Comparison of ENCODE assay signal across 9 mouse cellular contexts in the genomic region with DNA sequence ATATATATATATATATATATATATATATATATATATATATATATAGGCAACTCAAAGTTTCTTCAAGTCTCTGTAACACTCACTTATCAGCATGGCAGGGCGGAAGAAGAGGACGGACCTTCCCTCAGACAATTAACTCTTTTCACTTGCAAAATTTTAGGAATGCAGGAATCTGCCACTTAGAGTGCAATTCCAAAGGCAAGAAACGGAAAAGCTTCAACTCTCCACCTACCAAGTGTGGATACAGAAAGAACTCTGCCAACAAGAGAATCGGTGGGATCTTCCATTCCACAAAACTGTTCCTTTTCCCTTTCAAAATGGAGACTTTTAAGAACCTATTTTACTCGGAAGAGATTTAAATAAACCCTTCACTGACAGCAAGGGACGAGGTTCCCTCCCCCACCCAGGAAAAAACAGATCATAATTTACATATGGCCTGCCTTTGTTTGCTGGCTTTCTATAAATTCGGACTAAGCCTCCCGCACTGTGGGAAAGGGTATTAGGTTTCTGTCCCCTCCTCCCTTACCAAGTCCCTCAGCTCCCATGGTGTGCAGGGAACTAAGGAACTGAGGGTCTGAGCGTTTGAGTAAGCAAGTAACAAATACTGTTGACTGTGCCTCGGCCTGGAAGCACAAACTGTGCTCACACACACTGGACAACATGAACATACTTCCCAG. TPM values are rescaled to one million over a fixed set of nuclear protein-coding genes. Genes with fewer than 3 reads are reported as not detected.
DNase-seq lines count a peak whose midpoint lies in the region; ATAC-seq and TF ChIP-seq lines count a peak whose summit lies in the region.
"Had no signal": no experiment of that assay in that cellular context is flagged by ENCODE, and none has a peak within 500 bp of the region (broad histone marks: within the 10 kb centered on the region; RNA-seq: fewer than 3 reads in every experiment).

No protein-coding gene starts in this region.

- ATAC-seq in kidney, postnatal 0 days (replicated peaks; ENCODE audit: low FRiP score, low read depth) = no peak
- no peak for ATAC-seq in forebrain, embryonic 11.5 days (replicated peaks; ENCODE audit: low FRiP score)
- ATAC-seq in limb, embryonic 15.5 days (ENCODE audit: insufficient number of reproducible peaks, low FRiP score, low TSS enrichment, low read depth) = no peak

- H3K27ac ChIP-seq in kidney, postnatal 0 days = no peak overlapping the region
- H3K27ac ChIP-seq in forebrain, embryonic 11.5 days (ENCODE audit: low read depth, low read length) = peak overlapping the region; percentile 20; the same call in 1 of the 2 replicates
- H3K27ac ChIP-seq in limb, embryonic 15.5 days = peak overlapping the region; percentile 59
- H3K27ac ChIP-seq: liver, embryonic 15.5 days had no signal

- peaks cover 12% of the 10 kb centered on the region for H3K36me3 ChIP-seq in kidney, postnatal 0 days (ENCODE audit: insufficient read depth, low read length)
- H3K36me3 ChIP-seq in forebrain, embryonic 11.5 days (ENCODE audit: control insufficient read depth, insufficient read depth, low read length) = peaks cover 2% of the 10 kb centered on the region; the same call in 1 of the 2 replicates
- peaks cover 20% of the 10 kb centered on the region for H3K36me3 ChIP-seq in limb, embryonic 15.5 days

- H3K4me3 ChIP-seq in kidney, postnatal 0 days (replicated peaks; ENCODE audit: low read depth, low read length) = no peak overlapping the region
- no peak overlapping the region for H3K4me3 ChIP-seq in forebrain, embryonic 11.5 days (ENCODE audit: low read depth, low read length)
- H3K4me3 ChIP-seq in limb, embryonic 15.5 days = no peak overlapping the region
- H3K4me3 ChIP-seq: liver, embryonic 15.5 days had no signal

- TF ChIP-seq CTCF in kidney, postnatal 0 days (IDR thresholded peaks at IDR 0.05; ENCODE audit: low read depth) = no peak
- no peak for TF ChIP-seq CTCF in brain, embryonic 14.5 days (IDR thresholded peaks at IDR 0.05; ENCODE audit: borderline replicate concordance, extremely low read depth, insufficient read depth, insufficient read length)

- TF ChIP-seq POLR2A in brain, embryonic 14.5 days (IDR thresholded peaks at IDR 0.05; ENCODE audit: borderline replicate concordance, extremely low read depth, insufficient read depth, insufficient read length, poor library complexity, severe bottlenecking) = no peak

- 0 out of 2 replicates have a peak, but pooled peaks cover 10% of the 10 kb centered on the region for H3K4me1 ChIP-seq in kidney, postnatal 0 days (replicated peaks; ENCODE audit: insufficient read depth, low read length)
- H3K4me1 ChIP-seq in forebrain, embryonic 11.5 days (replicated peaks; ENCODE audit: control insufficient read depth, insufficient read depth, low read length) = peaks cover 11% of the 10 kb centered on the region; the same call in 1 of the 2 replicates
- H3K4me1 ChIP-seq in limb, embryonic 15.5 days = peaks cover 19% of the 10 kb centered on the region

- peak; percentile 58 for DNase-seq in kidney, postnatal 0 days (ENCODE audit: low spot score)
- no peak for DNase-seq in kidney, postnatal 4 days
- DNase-seq in brain, embryonic 14.5 days (ENCODE audit: low read depth) = peak; percentile 56
- DNase-seq in forebrain, embryonic 11.5 days (ENCODE audit: low spot score) = no peak
- DNase-seq in left cerebral cortex, postnatal 25 days (ENCODE audit: low spot score in 2 of 2) = no peak
- no peak for DNase-seq in spleen, postnatal 10 days (ENCODE audit: low spot score in 2 of 2)
- DNase-seq: gastrocnemius, postnatal 10 days had no signal

- intact Hi-C loops in left cerebral cortex, postnatal 25 days (cut with DNase I) = no loop called here

- no peak overlapping the region for H3K9ac ChIP-seq in kidney, postnatal 0 days (ENCODE audit: low read depth, low read length)
- H3K9ac ChIP-seq in forebrain, embryonic 11.5 days (ENCODE audit: low read length) = peak overlapping the region; percentile 24; the same call in 1 of the 2 replicates
- no peak overlapping the region for H3K9ac ChIP-seq in limb, embryonic 15.5 days
- H3K9ac ChIP-seq: liver, embryonic 15.5 days had no signal

- H3K27me3 ChIP-seq in kidney, postnatal 0 days (ENCODE audit: insufficient read depth, low read length) = no peaks in the 10 kb centered on the region
- H3K27me3 ChIP-seq in forebrain, embryonic 11.5 days (ENCODE audit: control insufficient read depth, insufficient read depth, low read length) = no peaks in the 10 kb centered on the region
- H3K27me3 ChIP-seq in limb, embryonic 15.5 days = no peaks in the 10 kb centered on the region
- H3K27me3 ChIP-seq: liver, embryonic 15.5 days had no signal

- 25% methylated on average over 10 of the region's 10 CpGs for WGBS in kidney, postnatal 0 days
- WGBS in forebrain, embryonic 11.5 days = 19% methylated on average over 10 of the region's 10 CpGs
- WGBS in limb, embryonic 15.5 days = 27% methylated on average over 10 of the region's 10 CpGs

- no peaks in the 10 kb centered on the region for H3K9me3 ChIP-seq in kidney, postnatal 0 days (replicated peaks; ENCODE audit: low read length)
- no peaks in the 10 kb centered on the region for H3K9me3 ChIP-seq in forebrain, embryonic 11.5 days (ENCODE audit: control insufficient read depth, low read length)
- H3K9me3 ChIP-seq in limb, embryonic 15.5 days = no peaks in the 10 kb centered on the region
- H3K9me3 ChIP-seq: liver, embryonic 15.5 days had no signal

- peak overlapping the region; percentile 21; the same call in 1 of the 2 replicates for H3K4me2 ChIP-seq in kidney, postnatal 0 days (ENCODE audit: low read length)
- H3K4me2 ChIP-seq in forebrain, embryonic 11.5 days (ENCODE audit: low read depth, low read length, severe bottlenecking) = peak overlapping the region; percentile 26; the same call in 1 of the 2 replicates
- 0 out of 2 replicates have a peak overlapping the region, but pooled peaks have one; percentile 5 for H3K4me2 ChIP-seq in limb, embryonic 15.5 days
- H3K4me2 ChIP-seq: liver, embryonic 15.5 days had no signal

RNA-seq across cellular contexts. Expression of gene Bptf, which starts 17.9 kb away (rescaled TPM):
- 22.9 and 24.1 TPM in 2 replicates for polyA plus RNA-seq in kidney, postnatal 0 days (2015; fragmentation: Nextera tagmentation; extraction: Ambion mirVana)
- 43.3 and 77.1 TPM in 2 replicates for polyA plus RNA-seq in brain, embryonic 14.5 days (2012; rRNA removed)
- 49.6 and 50.6 TPM in 2 replicates for polyA plus RNA-seq in forebrain, embryonic 11.5 days (2014; fragmentation: Nextera tagmentation; extraction: Ambion mirVana)
- 23.6 and 31.1 TPM in 2 replicates for polyA plus RNA-seq in limb, embryonic 15.5 days (2015; fragmentation: Nextera tagmentation; extraction: Ambion mirVana)
- total RNA-seq in left cerebral cortex, postnatal 25 days (2021) = 10 to 100 TPM; 59.9 to 60.6 TPM

Comparison
In these comparisons a context has a peak if more than half of its experiments do, and no peak if none do; other contexts are left out.
1. DNase-seq: peak in kidney, postnatal 0 days (single experiment) and brain, embryonic 14.5 days (single experiment); none in kidney, postnatal 4 days (0 of 2), forebrain, embryonic 11.5 days (single experiment), left cerebral cortex, postnatal 25 days (0 of 2) and spleen, postnatal 10 days (0 of 2).
2. Peak in every context shown above with its lines, with median percentiles within 50 percentile points of each other: H3K4me2 ChIP-seq.